Mouse (Mus musculus): ENCODE data around the gene Gm9936. TPM values are rescaled to one million over a fixed set of nuclear protein-coding genes. Genes with fewer than 3 reads are reported as not detected.

The Gm9936 gene
- not detected for polyA plus RNA-seq (2014; fragmentation: Illumina TruSeq; extraction: RNeasy Lipid Tissue Mini Kit (QIAGEN cat#74804); ENCODE audit: low read depth, low replicate concordance)

GRCm38 (mm10) chr5:114858582-114858981 lies at the start of gene Gm9936:
Gm9936 (minus strand) TSS chr5:114858682.

GRCm38 (mm10) chr5:114896688-114897373 lies 38.3 kb upstream of the Gm9936 start, which contains the start of gene Oasl2:
Oasl2 (plus strand) TSS chr5:114896936.

GRCm38 (mm10) chr5:114853364-114853763 lies 5.1 kb downstream of the Gm9936 start, which contains the start of gene 4930519G04Rik:
4930519G04Rik (plus strand) TSS chr5:114853664.

GRCm38 (mm10) chr5:114822796-114823688 lies 35.4 kb downstream of the Gm9936 start, which contains the start of gene 1500011B03Rik:
1500011B03Rik (minus strand) TSS chr5:114823468.

Other genes starting within 250 kb of the Gm9936 start
- 13.2 TPM for gene Trpv4, start 200.3 kb downstream of the Gm9936 start, polyA plus RNA-seq (2014; fragmentation: Illumina TruSeq; extraction: RNeasy Lipid Tissue Mini Kit (QIAGEN cat#74804); ENCODE audit: low read depth, low replicate concordance)
- 68.7 TPM for gene Gltp, start 167.7 kb downstream of the Gm9936 start, polyA plus RNA-seq (2014; fragmentation: Illumina TruSeq; extraction: RNeasy Lipid Tissue Mini Kit (QIAGEN cat#74804); ENCODE audit: low read depth, low replicate concordance)
- 11.3 TPM for gene Tchp, start 150.9 kb downstream of the Gm9936 start, polyA plus RNA-seq (2014; fragmentation: Illumina TruSeq; extraction: RNeasy Lipid Tissue Mini Kit (QIAGEN cat#74804); ENCODE audit: low read depth, low replicate concordance)
- 52.9 TPM for gene Ankrd13a, start 84.0 kb downstream of the Gm9936 start, polyA plus RNA-seq (2014; fragmentation: Illumina TruSeq; extraction: RNeasy Lipid Tissue Mini Kit (QIAGEN cat#74804); ENCODE audit: low read depth, low replicate concordance)
- 27.9 TPM for gene Git2, start 83.2 kb downstream of the Gm9936 start, polyA plus RNA-seq (2014; fragmentation: Illumina TruSeq; extraction: RNeasy Lipid Tissue Mini Kit (QIAGEN cat#74804); ENCODE audit: low read depth, low replicate concordance)
- gene 1500011B03Rik, start 35.2 kb downstream of the Gm9936 start, polyA plus RNA-seq (2014; fragmentation: Illumina TruSeq; extraction: RNeasy Lipid Tissue Mini Kit (QIAGEN cat#74804); ENCODE audit: low read depth, low replicate concordance): 171 TPM
- 0.60 TPM for gene 4930519G04Rik, start 5.0 kb downstream of the Gm9936 start, polyA plus RNA-seq (2014; fragmentation: Illumina TruSeq; extraction: RNeasy Lipid Tissue Mini Kit (QIAGEN cat#74804); ENCODE audit: low read depth, low replicate concordance)
- 20.2 TPM for gene Oasl2, start 38.3 kb upstream of the Gm9936 start, polyA plus RNA-seq (2014; fragmentation: Illumina TruSeq; extraction: RNeasy Lipid Tissue Mini Kit (QIAGEN cat#74804); ENCODE audit: low read depth, low replicate concordance)
- 1.5 TPM for gene Oasl1, start 64.6 kb upstream of the Gm9936 start, polyA plus RNA-seq (2014; fragmentation: Illumina TruSeq; extraction: RNeasy Lipid Tissue Mini Kit (QIAGEN cat#74804); ENCODE audit: low read depth, low replicate concordance)
- 23.8 TPM for gene 2210016L21Rik, start 83.5 kb upstream of the Gm9936 start, polyA plus RNA-seq (2014; fragmentation: Illumina TruSeq; extraction: RNeasy Lipid Tissue Mini Kit (QIAGEN cat#74804); ENCODE audit: low read depth, low replicate concordance)
- 0.71 TPM for gene Hnf1a, start 112.4 kb upstream of the Gm9936 start, polyA plus RNA-seq (2014; fragmentation: Illumina TruSeq; extraction: RNeasy Lipid Tissue Mini Kit (QIAGEN cat#74804); ENCODE audit: low read depth, low replicate concordance)
- gene Sppl3, start 152.5 kb upstream of the Gm9936 start, polyA plus RNA-seq (2014; fragmentation: Illumina TruSeq; extraction: RNeasy Lipid Tissue Mini Kit (QIAGEN cat#74804); ENCODE audit: low read depth, low replicate concordance): 31.1 TPM
- not detected for gene Gm10401, start 239.6 kb upstream of the Gm9936 start, polyA plus RNA-seq (2014; fragmentation: Illumina TruSeq; extraction: RNeasy Lipid Tissue Mini Kit (QIAGEN cat#74804); ENCODE audit: low read depth, low replicate concordance)